ENCODE assay signal across 8 mouse cellular contexts in genomic region chr16:46496031-46496868, GRCm38 (mm10). TPM values are rescaled to one million over a fixed set of nuclear protein-coding genes. Genes with fewer than 3 reads are reported as not detected.
A peak's percentile ranks its signal among the peaks of the same experiment; 100 is the strongest.
DNase-seq lines count a peak whose midpoint lies in the region; ATAC-seq and TF ChIP-seq lines count a peak whose summit lies in the region.

No protein-coding gene starts in this region.

- no peaks in the 10 kb centered on the region for H3K4me1 ChIP-seq in embryonic fibroblast, embryonic 13.5 days (ENCODE audit: control insufficient read depth, insufficient read depth, low read length)
- peaks cover 23% of the 10 kb centered on the region for H3K4me1 ChIP-seq in heart, embryonic 10.5 days
- H3K4me1 ChIP-seq in kidney, adult 2 months (ENCODE audit: control insufficient read depth, insufficient read depth, low read length): peaks cover 3% of the 10 kb centered on the region; the same call in 1 of the 2 replicates
- peaks cover 8% of the 10 kb centered on the region for H3K4me1 ChIP-seq in liver, embryonic 12.5 days
- H3K4me1 ChIP-seq in neural tube, embryonic 12.5 days: peaks cover 14% of the 10 kb centered on the region; the same call in 1 of the 2 replicates

- no peaks in the 10 kb centered on the region for H3K27me3 ChIP-seq in heart, embryonic 10.5 days (ENCODE audit: insufficient read depth, poor library complexity, severe bottlenecking)
- no peaks in the 10 kb centered on the region for H3K27me3 ChIP-seq in kidney, adult 2 months (replicated peaks; ENCODE audit: control insufficient read depth, insufficient read depth, low read length)
- H3K27me3 ChIP-seq in liver, embryonic 12.5 days (replicated peaks): peaks cover 48% of the 10 kb centered on the region
- H3K27me3 ChIP-seq in neural tube, embryonic 12.5 days (replicated peaks): no peaks in the 10 kb centered on the region

- TF ChIP-seq CTCF in embryonic fibroblast, embryonic 13.5 days (IDR thresholded peaks at IDR 0.05; ENCODE audit: borderline replicate concordance, insufficient read depth, low read length): no peak
- no peak for TF ChIP-seq CTCF in kidney, adult 2 months (conservative IDR thresholded peaks at IDR 0.05; ENCODE audit: insufficient read depth, insufficient read length, low read depth, low read length)

- under 1% methylated on average over 96 of the region's 96 CpGs for WGBS in heart, embryonic 10.5 days
- WGBS in kidney, adult 2 months: under 1% methylated on average over 90 of the region's 96 CpGs
- under 1% methylated on average over 65 of the region's 96 CpGs for WGBS in liver, embryonic 12.5 days (ENCODE audit: insufficient replicate concordance)
- under 1% methylated on average over 96 of the region's 96 CpGs for WGBS in neural tube, embryonic 12.5 days

- peak; percentile 59 for TF ChIP-seq POLR2A in embryonic fibroblast, embryonic 13.5 days (IDR thresholded peaks at IDR 0.05; ENCODE audit: low read depth, low read length)
- no peak for TF ChIP-seq POLR2A in kidney, adult 2 months (IDR thresholded peaks at IDR 0.05; ENCODE audit: low read depth, low read length)

- H3K4me3 ChIP-seq in embryonic fibroblast, embryonic 13.5 days (ENCODE audit: insufficient read depth, low read length): peak overlapping the region; percentile 75
- peak overlapping the region; percentile 89 for H3K4me3 ChIP-seq in heart, embryonic 10.5 days
- peak overlapping the region; percentile 96 for H3K4me3 ChIP-seq in kidney, adult 2 months (ENCODE audit: insufficient read depth, low read depth, low read length)
- H3K4me3 ChIP-seq in liver, embryonic 12.5 days: peak overlapping the region; percentile 64
- H3K4me3 ChIP-seq in neural tube, embryonic 12.5 days: peak overlapping the region; percentile 89

- H3K9ac ChIP-seq in liver, embryonic 12.5 days: peak overlapping the region; percentile 65
- peak overlapping the region; percentile 95 for H3K9ac ChIP-seq in neural tube, embryonic 12.5 days

- H3K36me3 ChIP-seq in heart, embryonic 10.5 days: no peaks in the 10 kb centered on the region
- no peaks in the 10 kb centered on the region for H3K36me3 ChIP-seq in kidney, adult 2 months (ENCODE audit: control insufficient read depth, insufficient read depth, low read length)
- H3K36me3 ChIP-seq in liver, embryonic 12.5 days: no peaks in the 10 kb centered on the region
- H3K36me3 ChIP-seq in neural tube, embryonic 12.5 days: no peaks in the 10 kb centered on the region

- H3K4me2 ChIP-seq in liver, embryonic 12.5 days: peak overlapping the region; percentile 78
- peak overlapping the region; percentile 83 for H3K4me2 ChIP-seq in neural tube, embryonic 12.5 days (replicated peaks)

- peak overlapping the region; percentile 85 for H3K27ac ChIP-seq in embryonic fibroblast, embryonic 13.5 days (ENCODE audit: insufficient read depth, low read length)
- H3K27ac ChIP-seq in heart, embryonic 10.5 days: peak overlapping the region; percentile 98
- H3K27ac ChIP-seq in kidney, adult 2 months (ENCODE audit: insufficient read depth, low read depth, low read length): peak overlapping the region; percentile 85
- H3K27ac ChIP-seq in liver, embryonic 12.5 days: peak overlapping the region; percentile 84
- peak overlapping the region; percentile 79 for H3K27ac ChIP-seq in neural tube, embryonic 12.5 days

- peak; percentile 50 for ATAC-seq in liver, embryonic 12.5 days
- peak; percentile 54 for ATAC-seq in neural tube, embryonic 12.5 days (ENCODE audit: low FRiP score, low read depth)

- peak; percentile 81 for DNase-seq in 3134 (ENCODE audit: extremely low read depth, insufficient read length, low spot score)
- peak; percentile 75 for DNase-seq in adrenal gland, postnatal 14 days
- peak; percentile 85 for DNase-seq in heart, embryonic 10.5 days (ENCODE audit: low spot score)
- DNase-seq in kidney, adult 2 months: peak; percentile 75
- peak; percentile 23 for DNase-seq in thymus, postnatal 0 days (ENCODE audit: low spot score)

- H3K9me3 ChIP-seq in heart, embryonic 10.5 days: no peaks in the 10 kb centered on the region
- no peaks in the 10 kb centered on the region for H3K9me3 ChIP-seq in liver, embryonic 12.5 days (replicated peaks)
- no peaks in the 10 kb centered on the region for H3K9me3 ChIP-seq in neural tube, embryonic 12.5 days

RNA-seq across cellular contexts. Expression of gene Nectin3, which starts 2.1 kb away (rescaled TPM):
- 29.1 and 31.2 TPM in 2 replicates for total RNA-seq in adrenal gland, postnatal 14 days (2021)
- polyA plus RNA-seq in embryonic fibroblast, embryonic 13.5 days (2011; ENCODE audit: insufficient read length, low read depth, missing spikeins): 47.2 and 47.7 TPM in 2 replicates
- polyA plus RNA-seq in heart, embryonic 10.5 days (2016; fragmentation: Nextera tagmentation; extraction: Ambion mirVana): 22.0 and 30.3 TPM in 2 replicates
- 24.4 and 29.3 TPM in 2 replicates for polyA plus RNA-seq in kidney, adult 2 months (2012; rRNA removed)
- polyA plus RNA-seq in liver, embryonic 12.5 days (2016; fragmentation: Nextera tagmentation; extraction: Ambion mirVana): 8.5 and 8.9 TPM in 2 replicates
- polyA plus RNA-seq in neural tube, embryonic 12.5 days (2016; fragmentation: Nextera tagmentation; extraction: Ambion mirVana): 45.9 and 46.7 TPM in 2 replicates
- 3.8 and 4.0 TPM in 2 replicates for polyA plus RNA-seq in thymus, postnatal 0 days (2015; fragmentation: Nextera tagmentation; extraction: Ambion mirVana)

Comparison
In these comparisons a context has a peak if more than half of its experiments do, and no peak if none do; other contexts are left out.
1. Peak in every context shown above with its lines: DNase-seq, ATAC-seq, H3K4me3 ChIP-seq and H3K27ac ChIP-seq.
2. DNase-seq: peak in every context shown above with its lines; median percentile 85 in heart, embryonic 10.5 days; 81 in 3134; 75 in adrenal gland, postnatal 14 days; 75 in kidney, adult 2 months; 23 in thymus, postnatal 0 days.